Mouse (Mus musculus): ENCODE data around the gene Acy3. TPM values are rescaled to one million over a fixed set of nuclear protein-coding genes. Genes with fewer than 3 reads are reported as not detected.

Acy3 gene
- polyA plus RNA-seq, 1 experiment from 2014 or later = 3.4 TPM

DNA sequence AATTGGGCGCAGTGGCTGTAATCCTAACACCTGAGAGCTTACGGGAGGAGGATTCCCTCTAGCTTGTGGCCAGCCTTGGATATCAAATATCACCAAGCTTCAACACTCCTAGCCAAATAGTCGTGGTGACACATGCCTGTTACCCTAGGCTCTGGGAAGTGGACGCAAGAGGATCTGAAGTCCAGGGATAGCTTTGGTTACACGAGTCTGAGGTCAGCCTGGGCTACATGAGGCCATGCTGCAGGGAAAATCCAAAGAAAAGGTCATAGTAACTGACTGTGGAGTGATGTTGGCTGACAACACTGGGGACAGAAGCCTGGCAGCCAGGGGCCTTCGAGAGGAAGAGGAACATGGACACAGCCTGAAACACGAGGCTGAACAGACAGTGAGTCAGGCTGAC lies 9.7 kb downstream of the Acy3 start:
- Histone ChIP-seq H3K36me3 (no peaks in the 10 kb centered on the region), H3K9me3 (no peaks in the 10 kb centered on the region), H3K27me3 (no peaks in the 10 kb centered on the region), H3K4me1 (peaks cover 7% of the 10 kb centered on the region), H3K4me2 (replicated peaks) (no peak overlapping the region), H3K27ac (no peak overlapping the region), H3K4me3 (no peak overlapping the region), H3K9ac (no peak overlapping the region)
- 56% methylated on average over 7 of the region's 7 CpGs for WGBS
- no peak for ATAC-seq (ENCODE audit: insufficient number of reproducible peaks, insufficient read depth, low FRiP score, low TSS enrichment)

DNA sequence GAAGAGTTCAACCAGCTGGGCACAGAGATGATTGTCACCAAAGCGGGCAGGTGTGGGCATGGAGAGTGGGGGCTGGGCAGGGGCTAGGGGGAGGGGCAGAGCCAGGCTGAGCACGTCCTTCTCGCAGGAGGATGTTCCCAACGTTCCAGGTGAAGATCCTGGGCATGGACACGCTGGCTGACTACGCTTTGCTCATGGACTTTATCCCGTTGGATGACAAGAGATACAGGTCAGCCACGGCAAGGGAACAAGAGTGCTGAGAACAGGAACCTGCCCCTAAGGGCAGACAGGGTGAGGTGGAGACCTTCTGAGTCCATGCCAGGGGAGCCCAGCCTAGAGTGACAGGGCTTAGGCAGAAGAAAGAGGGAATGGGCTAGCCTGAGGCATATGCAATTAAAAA lies 10.4 kb downstream of the Acy3 start:
- H3K9me3 ChIP-seq = no peaks in the 10 kb centered on the region
- H3K4me2 ChIP-seq (replicated peaks) = no peak overlapping the region
- peaks cover 14% of the 10 kb centered on the region for H3K4me1 ChIP-seq
- H3K9ac ChIP-seq = no peak overlapping the region
- no peaks in the 10 kb centered on the region for H3K27me3 ChIP-seq
- ATAC-seq (ENCODE audit: insufficient number of reproducible peaks, insufficient read depth, low FRiP score, low TSS enrichment) = no peak
- no peak overlapping the region for H3K4me3 ChIP-seq
- peaks cover under 1% of the 10 kb centered on the region; the same call in 1 of the 2 replicates for H3K36me3 ChIP-seq
- 84% methylated on average over 8 of the region's 8 CpGs for WGBS
- H3K27ac ChIP-seq = no peak overlapping the region

DNA sequence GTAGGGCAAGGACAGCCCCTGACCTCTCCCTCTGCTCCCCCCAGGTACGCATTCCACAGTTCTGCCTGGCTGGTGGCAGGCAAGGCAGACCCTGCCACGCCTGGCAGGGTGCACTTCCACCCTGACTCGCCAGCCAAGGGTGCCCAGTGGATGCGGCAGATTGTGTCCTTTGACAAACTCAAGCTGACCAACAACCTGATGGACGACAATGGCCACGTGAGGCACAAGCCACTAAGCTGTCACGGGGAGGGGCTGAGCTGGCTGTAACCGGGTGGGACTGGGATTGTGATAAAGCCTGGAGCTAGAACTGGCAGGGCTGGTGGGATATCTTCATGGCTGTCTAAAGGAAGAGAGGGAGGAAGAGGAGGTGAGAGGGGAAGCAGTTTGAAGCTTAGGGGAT lies 10.9 kb downstream of the Acy3 start:
- H3K9ac ChIP-seq = no peak overlapping the region
- WGBS = 67% methylated on average over 8 of the region's 8 CpGs

DNA sequence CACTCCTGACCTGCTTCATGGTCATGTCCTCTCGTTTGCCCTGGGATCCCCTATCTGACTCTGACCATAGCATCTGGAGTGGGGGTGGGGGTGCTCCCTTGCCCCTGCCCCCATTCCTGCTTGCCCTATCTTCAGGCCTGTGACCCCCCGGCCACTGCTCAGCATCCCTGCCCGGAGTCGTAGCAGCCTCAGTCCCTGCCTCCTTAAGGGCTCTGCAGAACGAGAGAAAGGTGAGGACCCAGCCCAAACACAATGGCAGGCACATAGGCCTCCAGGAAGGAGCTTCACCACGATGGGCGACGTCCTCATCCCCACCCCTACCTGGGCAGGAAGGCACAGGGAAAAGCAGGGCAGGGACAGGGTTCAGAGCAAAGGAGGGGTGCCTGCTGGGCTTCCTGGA lies 12.0 kb downstream of the Acy3 start:
- no peak for ATAC-seq (ENCODE audit: insufficient number of reproducible peaks, insufficient read depth, low FRiP score, low TSS enrichment)
- WGBS = 69% methylated on average over 8 of the region's 8 CpGs
- no peaks in the 10 kb centered on the region for H3K9me3 ChIP-seq

More for the DNA sequence above, 10.9 kb downstream of the Acy3 start:
- Histone ChIP-seq H3K9me3 (no peaks in the 10 kb centered on the region), H3K4me2 (replicated peaks) (no peak overlapping the region), H3K27me3 (no peaks in the 10 kb centered on the region), H3K36me3 (peaks cover 4% of the 10 kb centered on the region; the same call in 1 of the 2 replicates), H3K27ac (no peak overlapping the region), H3K4me1 (peaks cover 14% of the 10 kb centered on the region), H3K4me3 (no peak overlapping the region)
- ATAC-seq (ENCODE audit: insufficient number of reproducible peaks, insufficient read depth, low FRiP score, low TSS enrichment) = no peak

DNA sequence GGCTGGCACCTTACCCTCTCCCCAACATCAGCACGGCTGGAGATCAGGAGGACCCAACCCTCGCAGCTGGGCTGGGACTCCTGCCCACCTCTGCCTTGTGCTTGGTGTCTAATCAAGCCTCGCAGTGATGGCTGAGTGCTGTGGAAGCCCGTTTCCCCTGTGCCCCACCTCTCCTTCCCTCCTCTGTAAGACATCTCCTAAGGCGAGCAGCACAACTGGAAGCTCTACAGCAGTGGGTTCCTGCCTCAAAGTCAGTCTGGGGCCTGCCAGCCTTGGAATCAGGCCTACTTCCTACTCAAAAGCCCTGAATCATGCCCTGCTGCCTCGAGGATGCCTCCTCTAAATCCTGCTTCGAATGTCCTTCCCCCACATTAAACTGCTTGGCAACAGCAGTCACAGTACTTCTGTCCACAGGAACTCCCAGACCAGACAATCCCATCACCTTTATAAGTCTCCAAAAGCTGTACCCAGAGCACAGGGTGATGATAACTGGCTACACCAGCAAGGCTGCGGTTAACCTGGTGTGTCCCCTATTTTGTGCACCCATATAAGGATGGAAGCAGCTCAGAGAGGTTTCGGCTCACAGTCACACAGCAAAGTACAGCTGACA lies 12.9 kb downstream of the Acy3 start:
- H3K4me2 ChIP-seq (replicated peaks) = peak overlapping the region; percentile 76
- H3K4me3 ChIP-seq = peak overlapping the region; percentile 75
- peaks cover 14% of the 10 kb centered on the region for H3K4me1 ChIP-seq
- peak overlapping the region; percentile 46; the same call in 1 of the 2 replicates for H3K9ac ChIP-seq
- no peak for ATAC-seq (ENCODE audit: insufficient number of reproducible peaks, insufficient read depth, low FRiP score, low TSS enrichment)
- no peak overlapping the region for H3K27ac ChIP-seq
- H3K9me3 ChIP-seq = no peaks in the 10 kb centered on the region
- no peaks in the 10 kb centered on the region for H3K27me3 ChIP-seq
- H3K36me3 ChIP-seq = peaks cover 4% of the 10 kb centered on the region; the same call in 1 of the 2 replicates
- 87% methylated on average over 9 of the region's 9 CpGs for WGBS

More for the DNA sequence above, 12.0 kb downstream of the Acy3 start:
- H3K4me2 ChIP-seq (replicated peaks) = no peak overlapping the region
- no peak overlapping the region for H3K4me3 ChIP-seq
- H3K27ac ChIP-seq = no peak overlapping the region
- no peak overlapping the region for H3K9ac ChIP-seq
- no peaks in the 10 kb centered on the region for H3K27me3 ChIP-seq
- H3K4me1 ChIP-seq = peaks cover 14% of the 10 kb centered on the region
- H3K36me3 ChIP-seq = peaks cover 4% of the 10 kb centered on the region; the same call in 1 of the 2 replicates

DNA sequence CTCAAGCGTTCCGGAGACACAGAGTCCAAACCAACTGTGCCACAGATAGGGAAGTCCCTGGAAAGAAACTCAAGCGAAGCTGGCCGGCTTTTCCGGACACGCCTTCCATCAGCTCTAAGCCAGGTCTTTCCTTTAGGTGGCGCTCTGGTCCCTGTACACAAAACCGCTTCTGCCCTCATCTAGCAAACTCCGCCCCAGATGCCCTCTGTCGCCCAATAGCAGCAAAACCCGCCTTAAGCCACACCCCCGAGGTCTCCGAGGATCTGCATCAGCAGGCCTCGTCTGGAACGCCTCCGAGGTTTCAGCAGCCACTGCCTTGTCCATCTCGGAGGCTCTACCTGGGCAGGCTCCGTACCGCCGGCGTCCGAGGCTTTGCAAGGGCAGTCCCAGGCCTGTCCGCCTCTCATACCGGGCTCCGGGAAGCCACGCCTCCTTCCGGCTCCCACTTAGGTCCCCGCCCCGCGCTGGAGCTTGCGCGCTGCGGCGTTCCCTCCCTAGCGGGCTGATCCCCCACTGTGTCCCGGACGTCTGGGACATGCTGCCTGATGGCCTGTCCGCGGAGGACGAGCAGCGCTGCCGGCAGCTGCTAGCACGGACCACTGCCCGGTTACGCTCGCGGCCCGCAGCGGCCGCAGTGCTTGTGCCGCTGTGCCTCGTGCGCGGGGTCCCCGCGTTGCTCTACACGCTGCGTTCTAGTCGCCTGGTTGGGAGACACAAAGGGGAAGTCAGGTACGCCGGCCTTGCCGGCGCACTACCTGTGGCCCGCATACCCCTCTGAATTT lies 13.9 kb downstream of the Acy3 start, which contains the start of the genes Nudt8 and Gm49405:
Gene Nudt8, plus strand, starts transcription at position 462 of the 782 bp plus-strand sequence.
Gene Gm49405, plus strand, starts transcription at position 508 of the 782 bp plus-strand sequence.
- WGBS = under 1% methylated on average over 64 of the region's 64 CpGs
- Histone ChIP-seq H3K4me2 (replicated peaks) (peak within 1 kb of the TSS; percentile 76), H3K9ac (peak within 1 kb of the TSS; percentile 91), H3K4me1 (peaks cover 14% of the 10 kb centered on the region), H3K4me3 (peak within 1 kb of the TSS; percentile 75), H3K36me3 (peaks cover 4% of the 10 kb centered on the region; the same call in 1 of the 2 replicates), H3K9me3 (no peaks in the 10 kb centered on the region), H3K27ac (peak within 1 kb of the TSS; percentile 97), H3K27me3 (no peaks in the 10 kb centered on the region)
- ATAC-seq (ENCODE audit: insufficient number of reproducible peaks, insufficient read depth, low FRiP score, low TSS enrichment) = peak; percentile 89

DNA sequence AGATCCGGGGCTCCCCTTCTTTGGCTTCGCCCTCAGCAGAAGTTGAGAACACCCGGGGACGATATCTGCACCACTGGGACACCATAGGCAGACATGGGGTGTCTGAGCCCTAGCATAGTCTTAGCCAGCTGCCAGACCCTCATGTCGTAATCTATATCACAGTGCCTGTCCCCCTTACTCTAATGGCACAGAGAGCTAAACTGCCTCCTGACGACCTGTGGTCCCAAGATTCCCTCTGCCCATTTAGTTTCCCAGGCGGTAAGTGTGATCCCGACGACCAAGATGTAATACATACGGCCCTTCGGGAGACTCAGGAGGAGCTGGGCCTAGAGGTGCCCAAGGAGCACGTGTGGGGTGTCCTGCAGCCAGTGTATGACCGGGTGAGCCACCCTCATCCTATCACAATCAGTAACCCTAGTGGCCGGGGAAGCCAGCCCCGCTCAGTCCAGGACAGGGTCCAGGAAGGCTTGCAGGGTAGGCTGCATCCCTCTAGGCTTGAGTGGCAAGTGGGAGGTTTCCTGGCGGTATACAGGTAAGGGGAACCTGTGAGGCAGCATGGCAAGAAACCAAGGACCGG lies 14.7 kb downstream of the Acy3 start:
- ATAC-seq (ENCODE audit: insufficient number of reproducible peaks, insufficient read depth, low FRiP score, low TSS enrichment) = no peak; the same call in 1 of the 2 replicates
- peak overlapping the region; percentile 91 for H3K9ac ChIP-seq
- peak overlapping the region; percentile 75 for H3K4me3 ChIP-seq
- H3K4me2 ChIP-seq (replicated peaks) = peak overlapping the region; percentile 76
- peak overlapping the region; percentile 97 for H3K27ac ChIP-seq
- H3K27me3 ChIP-seq = no peaks in the 10 kb centered on the region
- peaks cover 14% of the 10 kb centered on the region for H3K4me1 ChIP-seq
- no peaks in the 10 kb centered on the region for H3K9me3 ChIP-seq
- peaks cover 6% of the 10 kb centered on the region for H3K36me3 ChIP-seq
- 17% methylated on average over 17 of the region's 17 CpGs for WGBS

DNA sequence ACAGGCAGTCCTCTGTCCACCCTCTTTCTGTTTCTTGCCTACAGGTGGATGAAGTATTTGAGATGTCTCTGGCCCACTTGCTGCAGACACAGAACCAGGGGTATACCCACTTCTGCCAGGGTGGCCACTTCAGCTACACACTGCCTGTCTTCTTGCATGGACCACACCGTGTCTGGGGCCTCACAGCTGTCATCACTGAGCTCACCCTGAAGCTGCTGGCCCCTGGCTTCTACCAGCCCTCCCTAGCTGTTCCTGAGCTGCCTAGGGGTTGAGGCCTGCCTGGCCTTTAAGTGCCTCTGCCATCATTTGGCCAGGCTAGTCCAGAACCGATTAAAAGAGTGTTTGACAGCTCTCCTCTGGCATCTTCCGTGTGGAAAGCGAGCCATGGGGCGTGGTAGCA lies 15.4 kb downstream of the Acy3 start:
- Histone ChIP-seq H3K9me3 (no peaks in the 10 kb centered on the region), H3K27ac (no peak overlapping the region), H3K4me2 (replicated peaks) (peak overlapping the region; percentile 76; the same call in 1 of the 2 replicates), H3K9ac (no peak overlapping the region), H3K4me3 (no peak overlapping the region), H3K36me3 (peaks cover 13% of the 10 kb centered on the region), H3K4me1 (peaks cover 14% of the 10 kb centered on the region), H3K27me3 (no peaks in the 10 kb centered on the region)
- ATAC-seq (ENCODE audit: insufficient number of reproducible peaks, insufficient read depth, low FRiP score, low TSS enrichment) = no peak
- WGBS = 86% methylated on average over 5 of the region's 5 CpGs

DNA sequence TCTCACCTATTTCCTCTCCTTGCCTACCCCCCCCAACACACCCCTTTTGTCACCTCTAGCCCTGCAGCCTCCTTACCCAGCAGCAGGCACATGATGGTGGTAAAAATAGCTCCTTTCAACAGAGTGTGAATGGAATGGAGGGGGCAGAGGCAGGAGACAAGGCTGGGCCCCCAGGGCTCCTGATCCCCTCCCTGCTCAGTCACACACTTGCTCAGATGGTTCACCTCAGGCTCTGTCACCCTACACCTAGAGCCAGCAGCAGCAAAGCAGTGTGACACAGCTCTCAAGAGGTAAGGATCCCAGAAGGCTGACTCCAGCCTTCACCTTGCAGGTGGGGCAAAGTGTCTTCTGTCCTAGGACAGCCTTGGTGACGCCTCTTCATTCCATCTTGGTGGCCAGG lies 16.7 kb downstream of the Acy3 start, which contains the start of gene Doc2g:
Gene Doc2g, plus strand, starts transcription at position 202 of the 400 bp plus-strand sequence.
- H3K4me2 ChIP-seq (replicated peaks) = no peak within 1 kb of the TSS
- WGBS = 93% methylated on average over 1 of the region's 1 CpGs
- no peak within 1 kb of the TSS for H3K9ac ChIP-seq
- no peak within 1 kb of the TSS for H3K4me3 ChIP-seq
- no peak for ATAC-seq (ENCODE audit: insufficient number of reproducible peaks, insufficient read depth, low FRiP score, low TSS enrichment)
- no peak within 1 kb of the TSS for H3K27ac ChIP-seq
- peaks cover 27% of the 10 kb centered on the region for H3K36me3 ChIP-seq
- H3K4me1 ChIP-seq = peaks cover 14% of the 10 kb centered on the region
- H3K9me3 ChIP-seq = no peaks in the 10 kb centered on the region
- H3K27me3 ChIP-seq = no peaks in the 10 kb centered on the region

DNA sequence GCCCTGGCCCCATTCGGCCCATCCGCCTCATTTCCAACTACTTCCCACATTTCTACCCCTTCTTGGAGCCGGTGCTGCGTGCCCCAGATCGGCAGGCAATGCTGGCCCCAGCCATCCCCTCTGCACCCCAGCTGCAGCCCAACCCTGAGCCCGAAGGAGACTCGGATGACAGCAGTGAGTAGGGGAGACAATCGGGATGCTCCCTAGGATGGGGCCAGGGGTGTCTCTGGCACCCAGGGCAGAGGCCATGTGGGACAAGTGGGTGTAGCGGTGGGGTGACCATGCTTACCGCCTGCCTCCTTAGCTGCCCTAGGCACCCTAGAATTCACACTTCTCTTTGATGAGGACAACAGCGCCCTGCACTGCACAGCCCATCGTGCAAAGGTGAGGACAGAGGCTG lies 17.3 kb downstream of the Acy3 start:
- no peaks in the 10 kb centered on the region for H3K9me3 ChIP-seq
- peaks cover 14% of the 10 kb centered on the region for H3K4me1 ChIP-seq
- no peaks in the 10 kb centered on the region for H3K27me3 ChIP-seq
- H3K4me2 ChIP-seq (replicated peaks) = no peak overlapping the region
- no peak overlapping the region for H3K9ac ChIP-seq
- 81% methylated on average over 12 of the region's 12 CpGs for WGBS
- H3K27ac ChIP-seq = no peak overlapping the region
- H3K36me3 ChIP-seq = peaks cover 32% of the 10 kb centered on the region
- no peak overlapping the region for H3K4me3 ChIP-seq
- ATAC-seq (ENCODE audit: insufficient number of reproducible peaks, insufficient read depth, low FRiP score, low TSS enrichment) = no peak

DNA sequence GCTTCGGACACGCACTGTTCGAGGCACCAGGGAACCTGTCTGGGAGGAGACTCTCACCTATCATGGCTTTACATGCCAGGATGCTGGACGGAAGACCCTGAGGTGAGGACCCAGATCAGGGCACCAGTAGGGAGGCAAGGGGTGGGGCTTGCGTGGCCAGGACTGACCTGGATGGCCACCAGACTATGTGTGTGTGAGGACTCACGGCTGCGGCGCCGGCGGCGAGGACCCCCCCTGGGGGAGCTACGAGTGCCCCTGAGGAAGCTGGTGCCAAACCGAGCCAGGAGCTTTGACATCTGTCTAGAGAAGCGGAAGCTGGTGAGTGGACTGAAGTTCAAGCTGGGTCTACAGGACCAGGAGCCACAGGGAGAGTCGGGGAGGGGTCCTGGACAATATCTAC lies 18.0 kb downstream of the Acy3 start:
- 87% methylated on average over 15 of the region's 15 CpGs for WGBS
- no peak overlapping the region for H3K27ac ChIP-seq
- no peaks in the 10 kb centered on the region for H3K9me3 ChIP-seq
- no peak overlapping the region for H3K4me3 ChIP-seq
- no peaks in the 10 kb centered on the region for H3K27me3 ChIP-seq
- H3K36me3 ChIP-seq = peaks cover 38% of the 10 kb centered on the region
- no peak overlapping the region for H3K9ac ChIP-seq
- no peak for ATAC-seq (ENCODE audit: insufficient number of reproducible peaks, insufficient read depth, low FRiP score, low TSS enrichment)
- no peak overlapping the region for H3K4me2 ChIP-seq (replicated peaks)
- H3K4me1 ChIP-seq = peaks cover 14% of the 10 kb centered on the region

All from embryonic facial prominence, embryonic 12.5 days (tissue).